Mouse (Mus musculus) forelimb bud, embryonic 11.5 days (tissue): ENCODE data around the gene Vmn2r36.
"Not testable (repeated sequence)": the region's sequence is repeated elsewhere in the genome, so short reads cannot be mapped to it uniquely, and the experiment has no call there.

Experiments used
- DNase-seq: peaks from one replicate; pipeline ENCODE4 v3.0.0-alpha.2; 2012; ENCODE audit warnings: low read depth, low spot score

Vmn2r36 gene

GRCm38 (mm10) chr7:7902395-7902794 lies at the start of gene Vmn2r36:
Gene Vmn2r36, minus strand, starts transcription at chr7:7902495.
- DNase-seq = not testable (repeated sequence)
